ENCODE assay signal across 10 mouse cellular contexts in the genomic region with DNA sequence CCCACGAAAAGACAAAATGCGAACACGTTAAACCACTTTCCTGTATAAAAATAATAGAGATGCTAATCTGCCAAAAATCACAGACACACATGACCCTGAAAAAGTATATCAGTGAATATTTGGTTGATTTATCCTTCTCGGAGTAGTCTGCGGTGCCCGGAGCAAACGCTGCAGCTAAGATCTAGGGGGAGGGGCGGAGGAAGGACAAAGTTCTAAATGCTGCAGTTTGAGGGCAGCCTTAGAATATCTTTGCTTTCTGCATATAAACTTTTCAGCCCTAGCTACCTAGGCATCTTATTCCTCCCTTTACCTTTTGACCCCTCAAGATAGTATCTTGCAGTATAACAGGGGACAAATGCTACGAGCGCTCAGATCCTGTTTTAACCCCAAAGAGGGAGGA. TPM values are rescaled to one million over a fixed set of nuclear protein-coding genes. Genes with fewer than 3 reads are reported as not detected.
DNase-seq lines count a peak whose midpoint lies in the region; ATAC-seq and TF ChIP-seq lines count a peak whose summit lies in the region.
"Had no signal": no experiment of that assay in that cellular context is flagged by ENCODE, and none has a peak within 500 bp of the region (broad histone marks: within the 10 kb centered on the region; RNA-seq: fewer than 3 reads in every experiment).

No protein-coding gene starts in this region.

- DNase-seq in heart, adult 9 months (ENCODE audit: low spot score in 2 of 2): no peak
- peak; percentile 28 for DNase-seq in adipocyte (ENCODE audit: low spot score)
- no peak for DNase-seq in liver, postnatal 0 days
- no peak for DNase-seq in gastrocnemius, postnatal 14 days
- no peak for DNase-seq in adrenal gland, postnatal 4 days (ENCODE audit: low spot score in 2 of 2)
- DNase-seq in thymus, postnatal 10 days (ENCODE audit: low spot score in 2 of 2): no peak

- TF ChIP-seq EP300 in liver, postnatal 0 days (IDR thresholded peaks at IDR 0.05; ENCODE audit: low read depth): no peak

- peak overlapping the region; percentile 24 to 54 for H3K4me3 ChIP-seq in heart, embryonic 14.5 days (ENCODE audit: control insufficient read depth in 1 of 2, insufficient read depth in 1 of 2, low read depth in 1 of 2, low read length in 2 of 2)
- peak overlapping the region; percentile 40 for H3K4me3 ChIP-seq in forebrain, embryonic 12.5 days (replicated peaks)
- H3K4me3 ChIP-seq in liver, postnatal 0 days (ENCODE audit: low read depth, low read length): peak overlapping the region; percentile 51

- peak overlapping the region; percentile 94 for H3K4me2 ChIP-seq in heart, embryonic 14.5 days (ENCODE audit: low read length)
- peak overlapping the region; percentile 67 for H3K4me2 ChIP-seq in forebrain, embryonic 12.5 days
- peak overlapping the region; percentile 76 for H3K4me2 ChIP-seq in liver, postnatal 0 days (ENCODE audit: low read depth, low read length)

- ATAC-seq in heart, embryonic 14.5 days (ENCODE audit: insufficient number of reproducible peaks, insufficient read depth, low FRiP score, low read depth): no peak
- no peak for ATAC-seq in forebrain, embryonic 12.5 days (ENCODE audit: low FRiP score)
- no peak for ATAC-seq in liver, postnatal 0 days
- ATAC-seq: Patski had no signal

- intact Hi-C loops in gastrocnemius, postnatal 14 days (cut with DNase I; ENCODE audit: low total_unique reads): no loop called here

- H3K9ac ChIP-seq in heart, embryonic 14.5 days (ENCODE audit: low read length): no peak overlapping the region
- peak overlapping the region; percentile 63 for H3K9ac ChIP-seq in forebrain, embryonic 12.5 days
- peak overlapping the region; percentile 59 for H3K9ac ChIP-seq in liver, postnatal 0 days (replicated peaks)

- H3K9me3 ChIP-seq in heart, embryonic 14.5 days (ENCODE audit: control insufficient read depth, low read length): no peaks in the 10 kb centered on the region
- no peaks in the 10 kb centered on the region for H3K9me3 ChIP-seq in forebrain, embryonic 12.5 days
- no peaks in the 10 kb centered on the region for H3K9me3 ChIP-seq in liver, postnatal 0 days (ENCODE audit: low read length)

- H3K27ac ChIP-seq in heart, embryonic 14.5 days (replicated peaks in 1 of 2; ENCODE audit: control insufficient read depth in 1 of 2, insufficient read depth in 1 of 2, low read depth in 2 of 2, low read length in 2 of 2): no peak overlapping the region
- peak overlapping the region; percentile 78 for H3K27ac ChIP-seq in forebrain, embryonic 12.5 days
- H3K27ac ChIP-seq in liver, postnatal 0 days (ENCODE audit: low read depth): peak overlapping the region; percentile 61

- H3K27me3 ChIP-seq in heart, embryonic 14.5 days (ENCODE audit: control insufficient read depth, insufficient read depth, low read length): peaks cover 67% of the 10 kb centered on the region
- H3K27me3 ChIP-seq in forebrain, embryonic 12.5 days: peaks cover 63% of the 10 kb centered on the region
- peaks cover 64% of the 10 kb centered on the region for H3K27me3 ChIP-seq in liver, postnatal 0 days (ENCODE audit: insufficient read depth, low read length)

- 3% methylated on average over 10 of the region's 10 CpGs for WGBS in heart, embryonic 14.5 days
- WGBS in forebrain, embryonic 12.5 days: under 1% methylated on average over 10 of the region's 10 CpGs
- 3% methylated on average over 10 of the region's 10 CpGs for WGBS in liver, postnatal 0 days (ENCODE audit: insufficient replicate concordance)

- no peaks in the 10 kb centered on the region for H3K36me3 ChIP-seq in heart, embryonic 14.5 days (ENCODE audit: control insufficient read depth, insufficient read depth, low read length)
- H3K36me3 ChIP-seq in forebrain, embryonic 12.5 days (replicated peaks): no peaks in the 10 kb centered on the region
- H3K36me3 ChIP-seq in liver, postnatal 0 days (replicated peaks; ENCODE audit: insufficient read depth, low read length): no peaks in the 10 kb centered on the region; the same call in 1 of the 2 replicates

- peaks cover 13 to 22% of the 10 kb centered on the region in 2 experiments; a peak in 3 of 4 replicates for H3K4me1 ChIP-seq in heart, embryonic 14.5 days (ENCODE audit: control insufficient read depth in 2 of 2, insufficient read depth in 2 of 2, low read length in 2 of 2)
- H3K4me1 ChIP-seq in forebrain, embryonic 12.5 days: peaks cover 32% of the 10 kb centered on the region
- peaks cover 15% of the 10 kb centered on the region for H3K4me1 ChIP-seq in liver, postnatal 0 days (ENCODE audit: insufficient read depth)

- no peak for TF ChIP-seq CTCF in liver, postnatal 0 days (IDR thresholded peaks at IDR 0.05; ENCODE audit: low read depth)

RNA-seq across cellular contexts. Expression of a gene that starts 1.4 kb away (rescaled TPM):
- 2.1 and 2.5 TPM in 2 replicates for polyA plus RNA-seq in heart, embryonic 14.5 days (2014; fragmentation: Nextera tagmentation; extraction: Ambion mirVana)
- 43.5 and 43.8 TPM in 2 replicates for polyA plus RNA-seq in forebrain, embryonic 12.5 days (2016; fragmentation: Nextera tagmentation; extraction: Ambion mirVana)
- polyA plus RNA-seq in liver, postnatal 0 days (2015; fragmentation: Nextera tagmentation; extraction: Ambion mirVana): 97.4 and 98.7 TPM in 2 replicates
- total RNA-seq in gastrocnemius, postnatal 14 days (2021): 1 to 10 TPM; 1.5 to 1.7 TPM
- total RNA-seq in adrenal gland, postnatal 4 days (2021): 10 to 100 TPM in 1 of 2 experiments, 1 to 10 TPM in 1; 3.5 to 17.2 TPM
- total RNA-seq: hematopoietic stem cell, adult 5-6 weeks had no signal

Comparison
In these comparisons a context has a peak if more than half of its experiments do, and no peak if none do; other contexts are left out.
1. H3K27ac ChIP-seq: peak in forebrain, embryonic 12.5 days (single experiment) and liver, postnatal 0 days (single experiment); none in heart, embryonic 14.5 days (0 of 2).
2. RNA of a gene that starts 1.4 kb away (polyA plus RNA-seq): 97.4 to 98.7 TPM in liver, postnatal 0 days and 43.5 to 43.8 TPM in forebrain, embryonic 12.5 days; 2.1 to 2.5 TPM in heart, embryonic 14.5 days; every median in the first group is over 10 times any median in the second.
3. Peak in every context shown above with its lines, with median percentiles within 50 percentile points of each other: H3K4me2 ChIP-seq and H3K4me3 ChIP-seq.